Mouse (Mus musculus): ENCODE data around the gene Gm45021.

Gm45021 gene

GRCm38 (mm10) chr6:48648779-48649178 is 59.4 kb downstream of the Gm45021 start:
- no peak for DNase-seq (ENCODE audit: low read depth, low spot score)

GRCm38 (mm10) chr6:48650041-48650440 is 60.6 kb downstream of the Gm45021 start:
- DNase-seq (ENCODE audit: low read depth, low spot score): no peak

GRCm38 (mm10) chr6:48658721-48659120 is 69.3 kb downstream of the Gm45021 start:
- no peak for DNase-seq (ENCODE audit: low read depth, low spot score)

Measured in brain, embryonic 18.5 days (tissue).